Mouse (Mus musculus) stomach, postnatal 0 days (tissue): ENCODE measurements at regions not wholly inside any gene's neighbourhood (a gene's known extent, or its start where the extent isn't known, plus 50 kb on each side); places are given as distances from the start of the nearest gene placed in this dataset.

Source experiments
- CTCF ChIP-seq: IDR thresholded peaks from 2 replicates; pipeline ENCODE4 v1.5.1; 2016; ENCODE audit warnings: antibody characterized with exemption, low read depth, mild to moderate bottlenecking, moderate library complexity
- EP300 ChIP-seq: optimal IDR thresholded peaks from 2 replicates; pipeline ENCODE3; 2016; ENCODE audit warnings: antibody characterized with exemption

DNA sequence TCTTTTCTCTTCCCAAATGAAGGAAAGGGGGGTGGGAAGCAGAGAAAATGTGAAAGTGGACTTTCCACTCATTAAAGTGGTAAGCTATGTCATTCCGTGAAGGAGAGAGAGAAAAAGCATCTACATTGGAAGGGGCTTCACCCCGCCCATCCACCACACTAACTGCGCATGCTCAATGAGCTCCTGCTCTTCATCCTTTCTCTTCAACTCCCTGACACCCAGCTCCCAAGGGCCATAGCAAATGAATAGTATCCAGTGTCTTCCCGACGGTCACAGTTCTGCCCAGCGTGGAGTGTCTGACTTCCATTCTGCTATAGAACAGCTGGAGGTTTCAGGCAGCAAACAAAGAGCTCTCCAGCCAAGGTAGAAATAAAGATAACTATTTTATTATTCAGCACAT is 233.5 kb downstream of the Pik3r1 start:
- TF ChIP-seq CTCF (no peak), EP300 (no peak)
